Mouse (Mus musculus) CH12.LX (cell line): ENCODE measurements at regions not wholly inside any gene's neighbourhood (a gene's known extent, or its start where the extent isn't known, plus 50 kb on each side); places are given as distances from the start of the nearest gene placed in this dataset.

ENCODE experiments used
- CTCF ChIP-seq, 2 experiments: IDR thresholded peaks in 1 of 2; conservative IDR thresholded peaks in 1 of 2; 2 replicates each; pipeline ENCODE4 v1.5.1; 2011 to 2012; ENCODE audit warnings: low read depth in 2 of 2, low read length in 2 of 2, improper control_type of control experiment in 1 of 2, inconsistent platforms in 1 of 2, mild to moderate bottlenecking in 1 of 2, moderate library complexity in 1 of 2
- POLR2A ChIP-seq: IDR thresholded peaks from 2 replicates; pipeline ENCODE4 v1.6.1; 2011; ENCODE audit warnings: low read depth, mild to moderate bottlenecking, improper control_type of control experiment, low read length

DNA sequence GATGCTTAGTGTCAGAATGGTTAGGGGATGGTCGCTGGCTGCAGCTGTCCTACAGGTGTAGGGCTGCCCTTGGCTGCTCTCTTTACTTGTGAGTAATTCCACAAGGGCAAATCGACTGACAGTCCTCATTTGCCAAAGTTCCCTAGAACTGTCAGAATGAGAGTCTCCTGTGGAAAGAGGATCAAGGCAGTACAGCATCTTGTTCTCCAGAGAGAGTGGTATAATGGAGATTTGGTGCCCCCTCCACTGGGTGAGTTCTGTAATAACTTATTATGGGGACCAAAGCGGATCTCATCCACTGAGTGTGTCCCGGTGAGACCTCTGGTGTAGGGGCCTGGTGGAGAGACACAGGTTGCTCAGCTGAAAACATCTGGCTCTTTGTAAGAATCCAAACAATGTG is 157.9 kb upstream of the Nlrp1b start:
- TF ChIP-seq POLR2A (no peak), CTCF (conservative IDR thresholded peaks at IDR 0.05 in 1 of 2, IDR thresholded peaks at IDR 0.05 in 1 of 2; ENCODE audit: low read depth in 2 of 2, low read length in 2 of 2) (no peak)
